Mouse (Mus musculus) left cerebral cortex, adult 2 months (tissue): Measurements from ENCODE around the gene Per1. TPM values are rescaled to one million over a fixed set of nuclear protein-coding genes. Genes with fewer than 3 reads are reported as not detected.

Experiments
- DNase-seq, 2 experiments: peaks; one replicate each; pipeline ENCODE4 v3.0.0; 2021 to 2022; ENCODE audit warnings: low spot score in 2 of 2, mixed read lengths in 1 of 2; ENCODE audit errors: extremely low spot score in 1 of 2
- H3K27ac ChIP-seq: fragments of 200-600 bp; 2 replicates; pipeline ENCODE4 v1.8.1; 2022
- H3K4me3 ChIP-seq: fragments of 200-600 bp; 2 replicates; pipeline ENCODE4 v1.8.1; 2022
- CTCF ChIP-seq: fragments of 200-600 bp; IDR thresholded peaks from 2 replicates; pipeline ENCODE4 v1.8.1; 2022; ENCODE audit warnings: antibody characterized with exemption, mild to moderate bottlenecking, moderate library complexity
- intact Hi-C: fragments of 180-260 bp; cut with DNase I; formaldehyde crosslinking; loops from one replicate; pipeline ENCODE4 v1.15.1; 2025
- total RNA-seq, 2 experiments: library from RNA; stranded (reverse); gene quantifications; 2 replicates each; pipeline ENCODE4 v1.2.3; 2021

The Per1 gene
- total RNA-seq, 2 experiments from 2014 or later: 114 to 185 TPM

- peak; percentile 96 to 98 for DNase-seq
- H3K27ac ChIP-seq: peak overlapping the region; percentile 99
- no peak for TF ChIP-seq CTCF
- intact Hi-C loops: loop anchor here (5.0 kb wide), 1 partner anchor 315 kb away; the partner anchor contains the start of gene Kdm6b
- H3K4me3 ChIP-seq: peak overlapping the region; percentile 87
Measured at GRCm38 (mm10) chr11:69096987-69097900, 2.2 kb downstream of the Per1 start.

- no peak for TF ChIP-seq CTCF
- no peak for DNase-seq
- Histone ChIP-seq H3K4me3 (peak overlapping the region; percentile 87), H3K27ac (peak overlapping the region; percentile 99)
- intact Hi-C loops: loop anchor here (5.0 kb wide), 1 partner anchor 314 kb away; the partner anchor contains the start of gene Kdm6b
Measured at GRCm38 (mm10) chr11:69098039-69098761, 3.2 kb downstream of the Per1 start.

- DNase-seq: peak; percentile 96 to 97
- intact Hi-C loops: loop anchor here (5.0 kb wide), 1 partner anchor 314 kb away; the partner anchor contains the start of gene Kdm6b
- Histone ChIP-seq H3K4me3 (peak overlapping the region; percentile 87), H3K27ac (peak overlapping the region; percentile 99)
- no peak for TF ChIP-seq CTCF
Measured at GRCm38 (mm10) chr11:69098762-69099091, 3.7 kb downstream of the Per1 start.

GRCm38 (mm10) chr11:69099177-69099914 lies 4.3 kb downstream of the Per1 start:
- intact Hi-C loops: loop anchor here (5.0 kb wide), 1 partner anchor 313 kb away; the partner anchor contains the start of gene Kdm6b
- H3K27ac ChIP-seq: peak overlapping the region; percentile 99
- no peak for TF ChIP-seq CTCF
- no peak for DNase-seq
- H3K4me3 ChIP-seq: peak overlapping the region; percentile 87

GRCm38 (mm10) chr11:69099915-69100345 lies 4.9 kb downstream of the Per1 start:
- Histone ChIP-seq H3K27ac (peak overlapping the region; percentile 99), H3K4me3 (peak overlapping the region; percentile 87)
- DNase-seq: peak; percentile 93 to 94
- TF ChIP-seq CTCF: peak; percentile 18
- intact Hi-C loops: loop anchor here (5.0 kb wide), 1 partner anchor 312 kb away; the partner anchor contains the start of gene Kdm6b

GRCm38 (mm10) chr11:69100639-69101360 lies 5.8 kb downstream of the Per1 start:
- peak overlapping the region; percentile 87 for H3K4me3 ChIP-seq
- no peak for DNase-seq
- peak overlapping the region; percentile 99 for H3K27ac ChIP-seq
- intact Hi-C loops: no loop called here
- no peak for TF ChIP-seq CTCF

- H3K4me3 ChIP-seq: peak overlapping the region; percentile 23; the same call in 1 of the 2 replicates
- H3K27ac ChIP-seq: peak overlapping the region; percentile 60
- intact Hi-C loops: loop anchor here (1.0 kb wide), 1 partner anchor 8 kb away; no protein-coding TSS in a partner anchor
- TF ChIP-seq CTCF: no peak
- no peak for DNase-seq
Measured at GRCm38 (mm10) chr11:69101604-69102402, 6.8 kb downstream of the Per1 start.

GRCm38 (mm10) chr11:69102403-69102725 lies 7.3 kb downstream of the Per1 start:
- no peak for TF ChIP-seq CTCF
- no peak for DNase-seq
- Histone ChIP-seq H3K27ac (peak overlapping the region; percentile 60), H3K4me3 (no peak overlapping the region)
- intact Hi-C loops: loop anchor here (1.0 kb wide), 1 partner anchor 8 kb away; no protein-coding TSS in a partner anchor

- TF ChIP-seq CTCF: no peak
- Histone ChIP-seq H3K4me3 (no peak overlapping the region), H3K27ac (no peak overlapping the region)
- intact Hi-C loops: no loop called here
- DNase-seq: no peak
Measured at GRCm38 (mm10) chr11:69103121-69103520, 8.1 kb downstream of the Per1 start.
